Mouse (Mus musculus): Measurements from ENCODE around the gene Plac9a. TPM values are rescaled to one million over a fixed set of nuclear protein-coding genes. Genes with fewer than 3 reads are reported as not detected.
"Not testable (repeated sequence)": the region's sequence is repeated elsewhere in the genome, so short reads cannot be mapped to it uniquely, and the experiment has no call there.

The Plac9a gene
- polyA plus RNA-seq, 1 experiment from 2014 or later, result 0.97 TPM

- not testable (repeated sequence) for H3K36me3 ChIP-seq (replicated peaks); H3K27me3 ChIP-seq (replicated peaks); H3K4me2 ChIP-seq; H3K9me3 ChIP-seq; ATAC-seq (replicated peaks); H3K4me3 ChIP-seq; H3K9ac ChIP-seq; H3K27ac ChIP-seq; H3K4me1 ChIP-seq
- no CpG with 5 or more reads among the region's 9 CpGs for WGBS
Measured at GRCm38 (mm10) chr14:25881769-25882168, 21.1 kb downstream of the Plac9a start.

- H3K9ac ChIP-seq; H3K27me3 ChIP-seq (replicated peaks); H3K4me3 ChIP-seq; H3K9me3 ChIP-seq; H3K36me3 ChIP-seq (replicated peaks); H3K4me1 ChIP-seq; ATAC-seq (replicated peaks); H3K4me2 ChIP-seq; H3K27ac ChIP-seq: not testable (repeated sequence)
- WGBS, result no CpG with 5 or more reads among the region's 7 CpGs
Measured at GRCm38 (mm10) chr14:25876640-25877039, 26.3 kb downstream of the Plac9a start.

DNA sequence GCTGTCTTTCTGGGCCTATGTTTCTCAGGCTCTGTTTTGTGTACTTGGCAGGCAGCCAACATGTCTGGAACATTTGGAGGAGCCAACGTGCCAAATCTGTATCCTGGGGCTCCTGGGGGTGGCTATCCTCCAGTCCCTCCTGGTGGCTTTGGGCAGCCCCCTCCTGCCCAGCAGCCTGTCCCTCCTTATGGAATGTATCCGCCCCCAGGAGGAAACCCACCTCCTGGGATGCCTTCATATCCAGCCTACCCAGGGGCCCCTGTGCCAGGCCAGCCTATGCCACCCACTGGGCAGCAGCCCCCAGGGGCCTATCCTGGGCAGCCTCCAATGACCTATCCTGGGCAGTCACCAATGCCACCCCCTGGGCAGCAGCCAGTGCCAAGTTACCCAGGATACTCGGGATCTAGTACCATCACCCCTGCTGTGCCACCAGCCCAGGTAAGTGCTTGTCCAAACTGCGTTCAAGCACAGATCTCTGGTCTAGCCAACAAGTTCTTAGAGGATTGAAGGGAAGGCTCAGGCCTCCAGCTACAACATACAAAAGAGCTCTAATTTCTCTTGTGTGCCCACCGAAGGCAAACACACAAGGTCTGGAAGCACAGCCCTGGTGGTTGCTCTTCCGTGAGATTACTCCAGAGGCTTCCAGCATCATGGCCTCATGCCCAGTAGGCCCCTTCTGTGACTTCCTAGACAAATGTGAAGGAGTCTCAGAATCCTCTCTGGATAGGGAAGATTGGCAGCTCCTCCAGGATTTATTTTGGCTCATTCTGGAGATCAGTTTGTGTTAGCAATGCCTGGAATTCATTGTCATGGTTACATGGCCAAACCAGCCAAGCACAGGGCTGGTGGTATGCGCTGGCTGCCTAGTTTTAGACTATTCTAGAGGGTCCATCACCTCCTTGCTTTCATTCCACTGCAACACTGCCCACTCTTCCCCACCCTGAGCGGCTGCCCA is 30.2 kb downstream of the Plac9a start:
- Histone ChIP-seq H3K36me3 (replicated peaks) (no peaks in the 10 kb centered on the region), H3K27ac (no peak overlapping the region), H3K9me3 (no peaks in the 10 kb centered on the region), H3K4me2 (no peak overlapping the region), H3K9ac (no peak overlapping the region), H3K4me1 (no peaks in the 10 kb centered on the region), H3K27me3 (replicated peaks) (no peaks in the 10 kb centered on the region), H3K4me3 (no peak overlapping the region)
- ATAC-seq (replicated peaks), result no peak
- WGBS, result 72% methylated on average over 8 of the region's 8 CpGs

GRCm38 (mm10) chr14:25869135-25869878 is 33.6 kb downstream of the Plac9a start:
- Histone ChIP-seq H3K4me1 (no peaks in the 10 kb centered on the region), H3K27ac (no peak overlapping the region), H3K36me3 (replicated peaks) (no peaks in the 10 kb centered on the region), H3K9ac (no peak overlapping the region), H3K27me3 (replicated peaks) (no peaks in the 10 kb centered on the region), H3K4me2 (no peak overlapping the region), H3K9me3 (no peaks in the 10 kb centered on the region), H3K4me3 (no peak overlapping the region)
- ATAC-seq (replicated peaks), result no peak
- WGBS, result 65% methylated on average over 9 of the region's 9 CpGs

GRCm38 (mm10) chr14:25868706-25869105 is 34.2 kb downstream of the Plac9a start:
- no peak overlapping the region for H3K4me3 ChIP-seq
- no peaks in the 10 kb centered on the region for H3K4me1 ChIP-seq
- no peak overlapping the region for H3K9ac ChIP-seq
- H3K4me2 ChIP-seq, result no peak overlapping the region
- 76% methylated on average over 4 of the region's 4 CpGs for WGBS
- no peaks in the 10 kb centered on the region for H3K9me3 ChIP-seq
- H3K27ac ChIP-seq, result no peak overlapping the region
- ATAC-seq (replicated peaks), result no peak
- no peaks in the 10 kb centered on the region for H3K36me3 ChIP-seq (replicated peaks)
- H3K27me3 ChIP-seq (replicated peaks), result no peaks in the 10 kb centered on the region

DNA sequence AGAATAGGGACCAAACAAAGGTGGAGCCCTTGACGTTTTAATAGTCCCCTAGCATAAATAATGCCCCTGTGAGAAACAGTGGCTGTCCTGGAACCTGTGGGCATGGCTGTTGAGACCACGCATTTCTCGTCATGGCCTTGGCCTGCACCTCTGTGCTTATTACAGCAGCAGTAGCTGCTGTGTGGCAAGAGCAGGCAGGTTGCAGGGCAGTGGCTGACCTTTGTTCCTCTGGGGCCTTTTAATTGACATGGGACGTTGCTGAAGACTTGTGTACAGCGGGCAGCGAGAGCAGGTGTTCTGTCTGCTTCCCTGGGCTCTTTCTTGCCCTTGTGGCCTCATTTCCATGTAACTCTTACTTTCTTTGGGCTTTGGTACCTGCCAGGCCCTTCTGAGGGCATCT is 35.1 kb downstream of the Plac9a start:
- no peaks in the 10 kb centered on the region for H3K36me3 ChIP-seq (replicated peaks)

GRCm38 (mm10) chr14:25866832-25867231 is 36.1 kb downstream of the Plac9a start:
- H3K4me2 ChIP-seq, result no peak overlapping the region
- no peaks in the 10 kb centered on the region for H3K9me3 ChIP-seq
- WGBS, result 86% methylated on average over 11 of the region's 11 CpGs
- no peaks in the 10 kb centered on the region for H3K27me3 ChIP-seq (replicated peaks)
- no peaks in the 10 kb centered on the region for H3K4me1 ChIP-seq
- H3K9ac ChIP-seq, result no peak overlapping the region
- no peak overlapping the region for H3K27ac ChIP-seq
- no peak overlapping the region for H3K4me3 ChIP-seq
- no peak for ATAC-seq (replicated peaks)
- no peaks in the 10 kb centered on the region for H3K36me3 ChIP-seq (replicated peaks)

More for the DNA sequence above, 35.1 kb downstream of the Plac9a start:
- Histone ChIP-seq H3K9ac (no peak overlapping the region), H3K27me3 (replicated peaks) (no peaks in the 10 kb centered on the region), H3K4me2 (no peak overlapping the region), H3K27ac (no peak overlapping the region), H3K4me1 (no peaks in the 10 kb centered on the region), H3K4me3 (no peak overlapping the region), H3K9me3 (no peaks in the 10 kb centered on the region)
- WGBS, result 71% methylated on average over 6 of the region's 6 CpGs
- ATAC-seq (replicated peaks), result no peak

GRCm38 (mm10) chr14:25866384-25866783 is 36.5 kb downstream of the Plac9a start:
- 92% methylated on average over 6 of the region's 6 CpGs for WGBS
- no peaks in the 10 kb centered on the region for H3K27me3 ChIP-seq (replicated peaks)

GRCm38 (mm10) chr14:25865251-25865650 is 37.6 kb downstream of the Plac9a start:
- no peaks in the 10 kb centered on the region for H3K36me3 ChIP-seq (replicated peaks)
- WGBS, result 86% methylated on average over 5 of the region's 5 CpGs
- H3K4me2 ChIP-seq, result no peak overlapping the region
- H3K4me3 ChIP-seq, result no peak overlapping the region
- no peak overlapping the region for H3K27ac ChIP-seq
- H3K4me1 ChIP-seq, result no peaks in the 10 kb centered on the region
- H3K27me3 ChIP-seq (replicated peaks), result no peaks in the 10 kb centered on the region
- H3K9ac ChIP-seq, result no peak overlapping the region
- H3K9me3 ChIP-seq, result no peaks in the 10 kb centered on the region
- no peak for ATAC-seq (replicated peaks)

More at GRCm38 (mm10) chr14:25866384-25866783, 36.5 kb downstream of the Plac9a start:
- Histone ChIP-seq H3K27ac (no peak overlapping the region), H3K4me1 (no peaks in the 10 kb centered on the region), H3K9me3 (no peaks in the 10 kb centered on the region), H3K4me3 (no peak overlapping the region), H3K9ac (no peak overlapping the region), H3K4me2 (no peak overlapping the region), H3K36me3 (replicated peaks) (no peaks in the 10 kb centered on the region)
- no peak for ATAC-seq (replicated peaks)

- Histone ChIP-seq H3K9ac (no peak overlapping the region), H3K27me3 (replicated peaks) (no peaks in the 10 kb centered on the region), H3K36me3 (replicated peaks) (no peaks in the 10 kb centered on the region), H3K27ac (no peak overlapping the region), H3K9me3 (no peaks in the 10 kb centered on the region), H3K4me1 (no peaks in the 10 kb centered on the region), H3K4me3 (no peak overlapping the region), H3K4me2 (no peak overlapping the region)
- ATAC-seq (replicated peaks), result no peak
- 93% methylated on average over 2 of the region's 2 CpGs for WGBS
Measured at GRCm38 (mm10) chr14:25863721-25864120, 39.2 kb downstream of the Plac9a start.

DNA sequence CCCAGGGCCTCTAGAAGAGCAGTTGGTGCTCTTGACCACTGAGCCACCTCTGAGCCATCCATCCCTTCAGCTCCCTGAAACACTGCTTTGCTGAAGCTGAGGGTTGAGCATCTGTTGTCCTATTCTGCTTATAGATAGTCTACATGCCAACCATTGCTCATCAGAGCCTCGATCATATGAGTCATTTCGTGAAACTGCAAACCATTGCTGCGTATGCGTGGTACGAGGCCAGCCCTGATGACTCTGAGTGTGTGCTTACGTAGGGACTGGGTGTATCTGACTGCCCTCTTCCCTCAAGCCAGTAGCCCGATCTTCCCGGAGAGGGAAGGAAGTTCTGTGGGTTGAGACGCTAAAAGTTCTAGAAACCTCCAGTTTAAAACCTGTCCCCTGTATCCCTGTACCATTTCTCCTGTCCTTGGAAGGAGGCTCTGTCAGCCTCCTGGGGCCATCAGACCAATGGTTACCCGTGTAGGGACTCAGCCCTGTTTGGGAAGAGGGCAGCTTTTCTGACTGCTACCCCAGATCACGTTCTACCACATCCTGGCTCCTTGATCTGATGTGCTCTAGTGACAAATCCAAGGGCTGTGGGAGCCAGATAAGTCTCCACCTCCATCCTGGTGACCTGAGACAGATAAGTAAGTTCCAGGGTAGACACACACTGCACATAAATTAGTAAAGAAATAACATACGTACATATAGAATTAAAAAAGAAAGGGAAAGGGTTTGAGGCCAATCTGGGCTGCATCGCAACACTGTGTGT is 40.9 kb downstream of the Plac9a start:
- Histone ChIP-seq H3K27me3 (replicated peaks) (no peaks in the 10 kb centered on the region), H3K36me3 (replicated peaks) (no peaks in the 10 kb centered on the region), H3K9ac (no peak overlapping the region), H3K27ac (no peak overlapping the region), H3K9me3 (no peaks in the 10 kb centered on the region), H3K4me3 (no peak overlapping the region), H3K4me1 (no peaks in the 10 kb centered on the region), H3K4me2 (no peak overlapping the region)
- no peak for ATAC-seq (replicated peaks)
- WGBS, result 92% methylated on average over 13 of the region's 13 CpGs

DNA sequence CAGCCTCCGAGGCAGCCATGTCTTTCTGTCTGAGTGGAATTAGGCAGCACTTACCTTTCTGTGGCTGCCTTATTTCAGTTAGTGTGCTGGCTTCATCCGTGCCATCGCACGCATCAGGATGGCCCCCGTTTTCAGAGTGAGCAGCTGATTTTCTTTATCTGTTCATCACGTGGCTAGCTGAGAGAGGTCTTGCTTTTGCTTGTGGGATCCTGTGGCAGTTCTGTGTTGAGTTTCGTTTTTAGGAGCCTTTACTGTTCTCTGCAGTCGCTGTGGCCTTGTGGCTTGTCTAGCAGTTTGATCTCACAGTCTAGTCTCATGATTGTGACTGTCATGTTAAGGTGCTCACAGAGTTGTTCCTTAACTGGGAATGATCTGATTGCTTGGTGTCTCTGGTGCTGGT is 45.0 kb downstream of the Plac9a start:
- no peaks in the 10 kb centered on the region for H3K27me3 ChIP-seq (replicated peaks)
- no peak overlapping the region for H3K4me2 ChIP-seq
- H3K9ac ChIP-seq, result no peak overlapping the region
- H3K9me3 ChIP-seq, result no peaks in the 10 kb centered on the region
- ATAC-seq (replicated peaks), result no peak
- H3K27ac ChIP-seq, result no peak overlapping the region
- H3K36me3 ChIP-seq (replicated peaks), result no peaks in the 10 kb centered on the region
- H3K4me1 ChIP-seq, result no peaks in the 10 kb centered on the region
- H3K4me3 ChIP-seq, result no peak overlapping the region
- 87% methylated on average over 8 of the region's 8 CpGs for WGBS
